Mouse (Mus musculus) left cerebral cortex, adult 8-10 months (tissue): ENCODE data around the gene Gabrr2. TPM values are rescaled to one million over a fixed set of nuclear protein-coding genes. Genes with fewer than 3 reads are reported as not detected.
A peak's percentile ranks its signal among the peaks of the same experiment; 100 is the strongest.

Experiments
- DNase-seq, 2 experiments: peaks; one replicate each; pipeline ENCODE4 v3.0.0; 2022; ENCODE audit warnings: low spot score in 2 of 2
- total RNA-seq, 4 experiments: library from RNA; stranded (reverse); gene quantifications; 2 replicates each; pipeline ENCODE4 v1.2.4; 2022

The Gabrr2 gene
- under 1 TPM; 0.58 to 0.96 (median 0.83) TPM for total RNA-seq

GRCm38 (mm10) chr4:33062981-33063380 is at the start of gene Gabrr2:
Gabrr2 (plus strand) TSS chr4:33062999.
- no peak for DNase-seq

- peak; percentile 73 to 85 for DNase-seq
These were observed 44.3 kb upstream of the Gabrr2 start for GRCm38 (mm10) chr4:33018361-33018999.

GRCm38 (mm10) chr4:33024420-33024819 is 38.4 kb upstream of the Gabrr2 start:
- no peak for DNase-seq

GRCm38 (mm10) chr4:33029104-33029503 is 33.7 kb upstream of the Gabrr2 start:
- DNase-seq = no peak

GRCm38 (mm10) chr4:33030264-33031194 is 32.3 kb upstream of the Gabrr2 start:
- DNase-seq = peak in 1 of 2 experiments; percentile 43

GRCm38 (mm10) chr4:33031195-33031960 is 31.4 kb upstream of the Gabrr2 start, which contains the start of gene Ube2j1:
Ube2j1 (plus strand) TSS chr4:33031416.
- peak; percentile 65 to 89 for DNase-seq

- DNase-seq = no peak
These were observed 30.8 kb upstream of the Gabrr2 start for GRCm38 (mm10) chr4:33032045-33032444.

- no peak for DNase-seq
These were observed 29.3 kb upstream of the Gabrr2 start for GRCm38 (mm10) chr4:33033515-33033914.

- no peak for DNase-seq
These were observed 23.0 kb upstream of the Gabrr2 start for GRCm38 (mm10) chr4:33039826-33040225.

- DNase-seq = no peak
These were observed 13.2 kb upstream of the Gabrr2 start for GRCm38 (mm10) chr4:33049601-33050000.

GRCm38 (mm10) chr4:33052055-33052454 is 10.7 kb upstream of the Gabrr2 start:
- peak in 1 of 2 experiments; percentile 41 for DNase-seq

GRCm38 (mm10) chr4:33052650-33053049 is 10.1 kb upstream of the Gabrr2 start:
- no peak for DNase-seq

- DNase-seq = no peak
These were observed 8.4 kb upstream of the Gabrr2 start for GRCm38 (mm10) chr4:33054426-33054825.

GRCm38 (mm10) chr4:33056317-33056716 is 6.5 kb upstream of the Gabrr2 start:
- DNase-seq = no peak

- DNase-seq = peak; percentile 18 to 50
These were observed 4.7 kb upstream of the Gabrr2 start for GRCm38 (mm10) chr4:33057890-33058687.

- DNase-seq = no peak
These were observed 1.6 kb upstream of the Gabrr2 start for GRCm38 (mm10) chr4:33061158-33061557.

GRCm38 (mm10) chr4:33064986-33065385 is 2.2 kb downstream of the Gabrr2 start:
- DNase-seq = no peak

GRCm38 (mm10) chr4:33066223-33066960 is 3.6 kb downstream of the Gabrr2 start:
- DNase-seq = no peak

GRCm38 (mm10) chr4:33067331-33067730 is 4.5 kb downstream of the Gabrr2 start:
- DNase-seq = no peak

- no peak for DNase-seq
These were observed 5.0 kb downstream of the Gabrr2 start for GRCm38 (mm10) chr4:33067826-33068225.
